13 mouse cellular contexts compared by ENCODE assay signal in genomic region chr2:109510070-109510979, GRCm38 (mm10).
A peak's percentile ranks its signal among the peaks of the same experiment; 100 is the strongest.
DNase-seq lines count a peak whose midpoint lies in the region; ATAC-seq lines count a peak whose summit lies in the region.
"Had no signal": no experiment of that assay in that cellular context is flagged by ENCODE, and none has a peak within 500 bp of the region (broad histone marks: within the 10 kb centered on the region; RNA-seq: fewer than 3 reads in every experiment).

No protein-coding gene starts in this region.

- H3K27ac ChIP-seq in hindbrain, embryonic 16.5 days (ENCODE audit: low read depth, low read length): 0 out of 2 replicates have a peak overlapping the region, but pooled peaks have one; percentile 14

- no peak overlapping the region for H3K4me2 ChIP-seq in hindbrain, embryonic 16.5 days (ENCODE audit: low read length)

- H3K9ac ChIP-seq in hindbrain, embryonic 16.5 days (ENCODE audit: low read depth, low read length): no peak overlapping the region

- H3K27me3 ChIP-seq in hindbrain, embryonic 16.5 days (replicated peaks; ENCODE audit: control insufficient read depth, insufficient read depth, low read length): no peaks in the 10 kb centered on the region

- peak; percentile 57 to 72 for DNase-seq in cerebellum, postnatal 10 days
- DNase-seq in cerebellum, postnatal 25 days: no peak
- DNase-seq in MN1 (ENCODE audit: low spot score): peak; percentile 10
- DNase-seq in mesoderm, embryonic 11.5 days (ENCODE audit: low read depth, low spot score): peak; percentile 68
- DNase-seq in testis, postnatal 10 days (ENCODE audit: low spot score): no peak
- DNase-seq in frontal cortex, postnatal 10 days (ENCODE audit: low spot score in 2 of 2): no peak
- no peak for DNase-seq in right cerebral cortex, postnatal 10 days (ENCODE audit: low spot score in 2 of 2)
- DNase-seq: adrenal gland, postnatal 10 days; cerebellum, postnatal 36 days; heart, adult 18-20 months; spleen, adult 18-20 months had no signal

- no peaks in the 10 kb centered on the region for H3K36me3 ChIP-seq in hindbrain, embryonic 16.5 days (ENCODE audit: control insufficient read depth, insufficient read depth, low read length)

- H3K4me1 ChIP-seq in hindbrain, embryonic 16.5 days (ENCODE audit: control insufficient read depth, insufficient read depth, low read depth, low read length): no peaks in the 10 kb centered on the region

- no peaks in the 10 kb centered on the region for H3K9me3 ChIP-seq in hindbrain, embryonic 16.5 days (ENCODE audit: control insufficient read depth, low read length)

- H3K4me3 ChIP-seq in hindbrain, embryonic 16.5 days (ENCODE audit: low read length): no peak overlapping the region

- peak; percentile 94 for ATAC-seq in hindbrain, embryonic 16.5 days
- ATAC-seq: lung, postnatal 0 days had no signal

- WGBS in hindbrain, embryonic 16.5 days: 37% methylated on average over 8 of the region's 8 CpGs

Comparison
In these comparisons a context has a peak if more than half of its experiments do, and no peak if none do; other contexts are left out.
1. DNase-seq: peak in cerebellum, postnatal 10 days (2 of 2), MN1 (single experiment) and mesoderm, embryonic 11.5 days (single experiment); none in cerebellum, postnatal 25 days (0 of 2), testis, postnatal 10 days (single experiment), frontal cortex, postnatal 10 days (0 of 2) and right cerebral cortex, postnatal 10 days (0 of 2).